Mouse (Mus musculus) ovary, adult 10 weeks (tissue): ENCODE data around the gene Gm12888. TPM values are rescaled to one million over a fixed set of nuclear protein-coding genes. Genes with fewer than 3 reads are reported as not detected.

ENCODE experiments used
- polyA plus RNA-seq: library from polyadenylated mRNA; stranded (reverse); fragments of 350-450 nt; fragmentation: Illumina TruSeq; extraction: RNeasy Lipid Tissue Mini Kit (QIAGEN cat#74804); gene quantifications from one replicate; pipeline ENCODE4 v1.2.3, GENCODE M21; 2014

Gene Gm12888
- not detected for polyA plus RNA-seq

DNA sequence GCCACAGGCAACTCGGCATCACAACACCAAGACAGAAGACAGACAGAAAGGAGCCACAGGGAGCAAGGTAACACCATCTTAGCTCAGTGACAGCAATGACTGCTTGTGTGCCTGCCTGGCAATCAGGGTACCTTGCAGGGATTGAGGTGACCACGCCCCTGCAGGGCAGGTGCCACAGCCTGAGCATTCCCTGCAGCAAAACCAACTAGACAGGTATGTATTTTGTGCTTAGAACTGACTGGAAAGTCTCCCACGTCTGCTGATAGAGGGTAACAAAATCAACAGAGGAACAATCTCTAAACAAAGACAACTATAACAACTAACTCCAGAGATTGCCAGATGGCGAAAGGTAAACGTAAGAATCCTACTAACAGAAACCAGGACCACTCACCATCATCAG is at the start of gene Gm12888:
Gene Gm12888 (minus strand): TSS at position 101 of the 400 bp plus-strand sequence.

Other genes with a start within 250 kb of the Gm12888 start
- 196 TPM for gene Zmpste24, start 226.7 kb downstream of the Gm12888 start, polyA plus RNA-seq
- not detected for gene Tmco2, start 215.7 kb downstream of the Gm12888 start, polyA plus RNA-seq
- 53.2 TPM for gene Rlf, start 109.8 kb downstream of the Gm12888 start, polyA plus RNA-seq
- not detected for gene Gm12886, start 98.2 kb upstream of the Gm12888 start, polyA plus RNA-seq